Mouse (Mus musculus): ENCODE results near the gene Ctrc.

DNA sequence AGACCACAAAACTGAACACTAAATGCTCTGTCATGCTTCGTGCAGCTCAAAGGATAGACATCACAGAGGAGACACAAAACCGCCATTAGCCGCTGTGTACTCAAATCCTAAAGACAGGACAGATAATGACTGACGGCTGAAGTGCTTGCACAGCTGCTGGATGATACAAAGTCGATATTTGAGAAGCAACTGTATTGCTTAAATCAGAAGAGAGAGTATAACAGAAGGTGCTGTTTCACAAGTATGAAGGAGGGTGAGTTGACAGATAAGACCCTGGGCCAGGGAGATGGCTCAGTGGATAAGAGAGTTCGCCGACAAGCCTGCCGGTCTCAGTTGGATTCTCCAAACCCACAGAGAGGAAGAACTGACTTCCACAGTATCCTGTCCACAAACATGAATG lies 74.3 kb downstream of the Ctrc start:
- TF ChIP-seq CTCF (IDR thresholded peaks at IDR 0.05; ENCODE audit: insufficient read depth, low read length) (no peak), POLR2A (IDR thresholded peaks at IDR 0.05; ENCODE audit: borderline replicate concordance, extremely low read depth, low read depth, low read length) (no peak)
